In the genomic region with DNA sequence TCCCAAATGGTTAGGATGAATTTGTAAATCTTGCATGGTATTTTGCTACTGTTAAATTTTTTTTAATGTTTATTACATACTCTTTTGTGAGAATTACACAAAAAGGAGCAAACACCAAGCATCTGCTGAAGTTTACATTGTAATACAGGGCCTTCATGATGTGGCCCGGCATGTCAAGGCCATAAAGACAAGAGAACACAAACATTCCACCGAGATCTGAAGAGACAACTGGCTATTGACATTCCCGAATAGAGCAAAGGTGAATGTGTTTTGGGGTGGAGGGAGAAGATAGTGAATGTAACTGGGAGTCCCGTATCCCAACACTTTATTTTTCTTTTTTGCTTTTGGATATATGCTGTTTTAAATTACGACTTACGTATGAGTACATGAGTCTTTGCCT, we compare ENCODE assay signal across 35 mouse cellular contexts. TPM values are rescaled to one million over a fixed set of nuclear protein-coding genes. Genes with fewer than 3 reads are reported as not detected.
"Had no signal": no experiment of that assay in that cellular context is flagged by ENCODE, and none has a peak within 500 bp of the region (broad histone marks: within the 10 kb centered on the region; RNA-seq: fewer than 3 reads in every experiment).

No protein-coding gene starts in this region.

- H3K27me3 ChIP-seq: heart, embryonic 12.5 days; heart, embryonic 13.5 days; heart, embryonic 15.5 days; hindbrain, embryonic 12.5 days; hindbrain, embryonic 13.5 days; hindbrain, embryonic 15.5 days; intestine, embryonic 15.5 days had no signal

- DNase-seq: heart, postnatal 10 days; heart, postnatal 14 days; heart, postnatal 36 days; heart, postnatal 4 days; kidney, adult 11 months; kidney, adult 18-20 months; kidney, adult 2 months; kidney, adult 8-10 months; kidney, adult 9 months; kidney, postnatal 10 days; kidney, postnatal 14 days; kidney, postnatal 25 days; kidney, postnatal 36 days; kidney, postnatal 4 days; layer of hippocampus, adult 9-11 months; layer of hippocampus, postnatal 36 days had no signal

- H3K27ac ChIP-seq: heart, embryonic 10.5 days; heart, embryonic 13.5 days; heart, embryonic 15.5 days; hindbrain, embryonic 10.5 days; hindbrain, embryonic 12.5 days; hindbrain, embryonic 13.5 days; hindbrain, embryonic 14.5 days; hindbrain, embryonic 15.5 days; hindbrain, postnatal 0 days; intestine, embryonic 15.5 days; kidney, embryonic 15.5 days; kidney, postnatal 0 days; layer of hippocampus, adult 2 months had no signal

- H3K9me3 ChIP-seq: heart, embryonic 10.5 days; heart, embryonic 12.5 days; heart, embryonic 13.5 days; heart, embryonic 15.5 days; hindbrain, embryonic 10.5 days; hindbrain, embryonic 12.5 days; hindbrain, embryonic 13.5 days; hindbrain, embryonic 15.5 days; intestine, embryonic 15.5 days; kidney, embryonic 15.5 days had no signal

- H3K4me1 ChIP-seq: hindbrain, embryonic 12.5 days; hindbrain, embryonic 13.5 days; hindbrain, embryonic 15.5 days had no signal

- ATAC-seq: hindbrain, embryonic 16.5 days; hindbrain, postnatal 0 days; inflammation-experienced regulatory T-cells, adult 6 months; intestine, embryonic 15.5 days; intestine, embryonic 16.5 days; intestine, postnatal 0 days had no signal

- H3K9ac ChIP-seq: heart, embryonic 12.5 days; heart, embryonic 13.5 days; heart, embryonic 15.5 days; hindbrain, embryonic 12.5 days; hindbrain, embryonic 13.5 days; hindbrain, embryonic 14.5 days; hindbrain, embryonic 15.5 days; intestine, embryonic 15.5 days; kidney, embryonic 15.5 days had no signal

- H3K4me2 ChIP-seq: heart, embryonic 11.5 days; heart, embryonic 12.5 days; heart, embryonic 13.5 days; heart, embryonic 15.5 days; hindbrain, embryonic 12.5 days; hindbrain, embryonic 13.5 days; hindbrain, embryonic 14.5 days; hindbrain, embryonic 15.5 days; intestine, embryonic 15.5 days; kidney, embryonic 15.5 days had no signal

- H3K4me3 ChIP-seq: heart, embryonic 10.5 days; heart, embryonic 12.5 days; heart, embryonic 13.5 days; heart, embryonic 15.5 days; hindbrain, embryonic 10.5 days; hindbrain, embryonic 12.5 days; hindbrain, embryonic 13.5 days; hindbrain, embryonic 15.5 days; intestine, embryonic 15.5 days; kidney, embryonic 15.5 days; layer of hippocampus, adult 2 months had no signal

- H3K36me3 ChIP-seq: heart, embryonic 10.5 days; heart, embryonic 12.5 days; heart, embryonic 13.5 days; heart, embryonic 15.5 days; hindbrain, embryonic 10.5 days; hindbrain, embryonic 12.5 days; hindbrain, embryonic 13.5 days; hindbrain, embryonic 15.5 days; intestine, embryonic 15.5 days; kidney, embryonic 15.5 days had no signal

RNA-seq across cellular contexts. Expression of a gene that starts 20.2 kb away (rescaled TPM):
- polyA plus RNA-seq: inflammation-experienced regulatory T-cells, adult 6 months had no signal
